Mouse (Mus musculus) colon, adult 2 months (tissue): ENCODE results near the gene Naa25. TPM values are rescaled to one million over a fixed set of nuclear protein-coding genes. Genes with fewer than 3 reads are reported as not detected.

Source experiments
- polyA plus RNA-seq: library from polyadenylated mRNA; depleted of rRNA; stranded (reverse); fragments of >200 nt; gene quantifications from 2 replicates; pipeline ENCODE4 v1.2.3, GENCODE M21; 2012; rRNA removed

Gene Naa25
- polyA plus RNA-seq = 5.0 and 5.1 TPM in 2 replicates

GRCm38 (mm10) chr5:121397187-121398145 is at the start of gene Naa25:
Naa25 (plus strand) TSS chr5:121397936.

DNA sequence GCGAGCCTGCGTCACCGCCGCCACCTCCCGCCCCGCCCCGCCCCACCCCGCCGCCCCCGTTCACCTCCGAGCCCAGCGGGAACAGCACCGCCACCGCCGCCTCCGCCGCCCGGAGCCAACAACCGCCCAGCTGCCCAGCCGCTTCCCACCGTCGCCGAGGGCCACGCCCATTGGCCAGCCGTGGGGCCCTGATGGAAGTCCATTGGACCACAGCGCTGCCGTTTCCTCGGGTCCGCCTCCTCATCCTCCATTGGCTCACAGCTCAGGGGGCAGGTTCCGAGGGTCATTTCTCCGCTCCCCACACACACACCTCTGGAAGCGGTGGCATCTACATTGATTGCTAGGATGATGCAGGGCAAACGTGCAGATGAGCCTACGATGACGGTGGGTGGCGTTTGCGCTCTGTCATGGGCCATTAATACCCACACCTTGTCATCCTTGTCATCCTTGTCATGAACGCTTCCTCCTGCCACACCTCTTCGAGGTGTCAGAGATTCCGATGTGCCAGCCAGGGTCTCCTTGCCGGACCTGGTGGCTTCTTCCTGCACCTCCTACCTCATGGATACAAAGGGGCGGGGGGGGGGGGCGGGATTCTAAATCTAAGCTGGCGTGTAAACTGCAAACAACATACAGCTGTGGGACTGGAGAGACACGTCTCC is 12.1 kb upstream of the Naa25 start, which contains the start of gene Trafd1:
Trafd1 (minus strand) TSS at position 172 of the 659 bp plus-strand sequence.

GRCm38 (mm10) chr5:121451644-121452025 is 53.9 kb downstream of the Naa25 start, which contains the start of gene Tmem116:
Tmem116 (plus strand) TSS chr5:121451893.

GRCm38 (mm10) chr5:121452026-121452869 is 54.5 kb downstream of the Naa25 start, which contains the start of gene Erp29:
Erp29 (minus strand) TSS chr5:121452506.

Other genes with a start within 250 kb of the Naa25 start
- gene Ptpn11, start 206.5 kb upstream of the Naa25 start, polyA plus RNA-seq = 21.4 and 24.7 TPM in 2 replicates
- 221 and 273 TPM in 2 replicates for gene Rpl6, start 193.5 kb upstream of the Naa25 start, polyA plus RNA-seq
- gene Hectd4, start 177.7 kb upstream of the Naa25 start, polyA plus RNA-seq = 19.5 and 22.0 TPM in 2 replicates
- gene Trafd1, start 12.3 kb upstream of the Naa25 start, polyA plus RNA-seq = 46.5 and 59.0 TPM in 2 replicates
- gene Tmem116, start 54.0 kb downstream of the Naa25 start, polyA plus RNA-seq = 1.5 and 7.2 TPM in 2 replicates
- gene Erp29, start 54.6 kb downstream of the Naa25 start, polyA plus RNA-seq = 35.2 and 37.5 TPM in 2 replicates
- not detected in 2 replicates for gene Adam1b, start 105.5 kb downstream of the Naa25 start, polyA plus RNA-seq
- 2.6 and 3.7 TPM in 2 replicates for gene Adam1a, start 147.5 kb downstream of the Naa25 start, polyA plus RNA-seq
- gene Gm42878, start 147.5 kb downstream of the Naa25 start, polyA plus RNA-seq = 0.20 TPM in 1 of 2 replicates, not detected in the other
- gene Mapkapk5, start 148.0 kb downstream of the Naa25 start, polyA plus RNA-seq = 27.1 and 28.6 TPM in 2 replicates
- 1,286 and 1,374 TPM in 2 replicates for gene Aldh2, start 195.9 kb downstream of the Naa25 start, polyA plus RNA-seq
- gene Acad12, start 221.0 kb downstream of the Naa25 start, polyA plus RNA-seq = 7.0 and 7.8 TPM in 2 replicates